Mouse (Mus musculus): Measurements from ENCODE around the gene Adipor2.
"Not testable (repeated sequence)": the region's sequence is repeated elsewhere in the genome, so short reads cannot be mapped to it uniquely, and the experiment has no call there.

The Adipor2 gene

GRCm38 (mm10) chr6:119388650-119389012, 28.9 kb downstream of the Adipor2 start:
- DNase-seq, result peak; percentile 95

DNA sequence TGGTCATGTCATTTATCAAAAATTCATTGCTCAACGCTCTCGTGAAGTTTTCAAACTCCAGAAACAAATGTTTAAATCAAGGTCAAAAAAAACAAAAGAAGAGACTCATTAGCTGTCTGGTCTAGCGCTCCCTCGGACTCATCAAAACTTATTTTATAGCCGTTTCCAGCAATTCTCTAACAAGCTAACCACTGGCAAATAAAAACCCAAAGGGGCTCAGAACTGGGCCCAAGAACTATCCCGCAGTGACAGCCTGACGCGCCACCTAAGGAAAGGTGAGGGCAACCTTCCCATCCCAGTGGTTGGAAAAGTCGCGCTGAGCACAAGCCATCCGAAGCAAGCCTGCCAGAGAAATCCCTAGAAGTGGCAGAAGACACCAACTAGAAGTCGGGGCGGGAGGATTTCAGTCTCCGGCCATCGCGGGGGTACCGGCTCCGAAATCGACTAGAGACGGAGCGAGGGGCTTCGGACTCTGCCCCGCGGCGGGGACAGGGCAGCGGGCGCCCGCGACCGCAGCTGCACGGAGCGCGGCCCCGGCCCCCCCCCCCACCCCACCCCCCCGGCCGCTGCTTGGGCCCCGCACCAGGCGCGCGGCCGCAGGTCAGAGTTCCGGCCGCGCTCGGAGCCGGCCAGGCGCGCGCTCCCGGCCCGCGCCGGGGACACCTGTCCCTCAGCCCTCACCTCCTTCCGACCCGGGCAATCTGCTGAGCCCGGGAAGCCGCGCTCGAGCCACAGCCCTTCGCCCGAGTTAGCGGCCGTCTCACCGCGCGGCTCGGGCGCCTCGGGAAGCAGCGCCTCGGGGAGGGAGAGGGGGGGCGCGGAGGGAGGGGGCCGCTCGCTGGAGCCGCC, 29.5 kb downstream of the Adipor2 start:
- peak; percentile 36 to 41 for DNase-seq

GRCm38 (mm10) chr6:119386821-119387220, 30.7 kb downstream of the Adipor2 start:
- no peak for DNase-seq

DNA sequence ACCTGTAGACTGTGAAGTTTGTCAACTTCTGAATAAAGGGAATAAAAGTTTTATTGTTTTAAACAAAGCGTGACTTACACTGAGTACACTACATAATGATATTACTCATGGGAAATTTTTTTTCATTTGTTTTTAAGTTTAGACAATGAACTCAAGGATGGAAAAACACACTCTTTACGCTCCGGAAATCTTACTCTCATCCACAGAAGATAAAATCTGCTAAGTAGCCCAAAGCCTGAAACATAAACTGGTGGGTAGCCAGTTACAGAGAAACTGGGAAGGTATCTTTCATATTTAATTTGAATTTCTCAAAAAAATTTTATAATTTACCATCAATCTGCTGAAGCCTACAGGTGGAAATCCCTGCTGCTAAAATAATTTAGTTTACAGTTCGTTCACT, 31.1 kb downstream of the Adipor2 start:
- DNase-seq, result no peak

GRCm38 (mm10) chr6:119385668-119386067, 31.8 kb downstream of the Adipor2 start:
- DNase-seq, result no peak

DNA sequence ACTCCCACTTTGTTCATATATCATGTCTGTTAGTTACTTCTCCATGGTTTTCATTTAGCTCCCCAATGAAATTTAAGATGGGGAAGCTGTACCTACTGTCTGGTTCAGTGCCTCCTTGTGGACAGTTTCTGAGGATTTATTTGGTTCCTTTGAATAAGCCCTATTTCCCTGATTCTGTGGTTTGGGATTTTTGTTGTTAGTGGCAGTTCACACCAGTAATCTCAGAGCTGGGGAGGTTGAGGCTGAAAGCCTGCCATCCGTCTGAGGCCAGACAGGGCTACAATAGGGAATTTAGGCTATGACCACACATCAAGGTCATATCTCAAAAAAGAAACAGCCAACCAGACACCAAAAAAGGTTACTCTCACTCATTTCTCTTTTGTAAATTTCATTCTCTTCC, 38.9 kb downstream of the Adipor2 start:
- no peak for DNase-seq

DNA sequence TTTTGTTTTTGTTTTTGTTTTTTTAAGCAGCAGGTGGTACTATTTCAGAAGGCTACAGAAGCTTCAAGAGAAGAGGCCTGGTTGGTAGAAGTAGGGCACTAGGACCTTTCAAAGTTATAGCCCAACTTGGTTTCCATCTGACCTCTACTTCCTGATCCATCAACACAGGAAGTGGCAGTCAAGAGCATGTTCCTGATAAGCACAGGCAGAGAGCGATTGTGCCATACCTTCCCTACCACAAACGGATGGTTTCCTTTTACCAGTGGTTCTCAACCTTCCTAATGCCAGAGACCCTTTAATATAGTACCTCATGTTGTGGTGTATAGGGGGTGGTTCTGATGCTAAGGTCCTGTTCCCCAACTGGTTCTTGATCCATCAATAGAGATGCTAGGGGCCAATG, 39.9 kb downstream of the Adipor2 start:
- DNase-seq, result no peak

DNA sequence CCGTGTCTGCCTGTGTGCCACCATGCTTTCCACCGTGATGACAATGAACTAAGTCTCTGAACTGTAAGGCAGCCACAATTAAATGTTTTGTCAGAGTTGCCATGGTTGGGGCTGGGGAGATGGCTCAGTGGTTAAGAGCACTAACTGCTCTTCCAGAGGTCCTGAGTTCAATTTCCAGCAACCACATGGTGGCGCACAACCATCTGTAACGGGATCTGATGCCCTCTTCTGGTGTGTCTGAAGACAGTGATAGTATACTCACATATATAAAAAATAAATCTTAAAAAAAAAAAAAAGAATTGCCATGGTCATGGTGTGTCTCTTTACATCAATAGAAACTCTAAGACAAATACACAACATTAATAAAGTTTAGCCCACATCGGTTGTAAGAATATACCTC, 42.5 kb downstream of the Adipor2 start:
- DNase-seq, result no peak

DNA sequence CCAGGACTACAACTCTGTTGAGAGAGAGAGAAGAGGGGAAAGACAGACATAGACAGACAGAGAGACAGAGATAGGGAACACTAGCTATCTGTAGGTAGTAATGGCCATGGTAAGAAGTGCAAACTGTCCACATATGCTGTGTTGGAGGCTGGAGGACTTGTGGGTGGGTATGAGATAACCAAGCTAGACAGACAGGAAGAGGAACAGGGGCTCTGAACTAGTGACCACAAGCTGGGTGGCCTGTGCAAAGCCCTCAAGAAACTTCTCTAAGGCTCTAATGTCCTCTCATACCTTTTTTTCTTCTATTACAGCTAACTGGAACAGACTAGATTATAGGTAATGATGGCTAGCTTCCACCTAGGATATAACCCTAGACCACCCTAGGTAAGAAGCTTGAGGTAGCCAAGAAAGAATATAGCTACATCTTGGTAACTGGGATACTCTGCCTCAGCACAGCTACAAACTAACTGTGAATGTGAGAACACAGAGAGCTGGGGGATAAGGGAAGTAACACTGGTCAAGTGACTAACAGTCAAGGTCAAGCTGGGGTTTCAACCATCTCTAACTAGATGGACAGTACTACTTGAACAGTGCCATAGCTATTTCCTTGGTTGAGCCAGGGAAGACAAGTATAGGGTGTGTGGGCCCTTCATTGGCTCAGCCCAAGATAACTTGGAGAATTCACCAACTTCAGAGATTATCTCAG, 44.4 kb downstream of the Adipor2 start:
- no peak for DNase-seq

- no peak for DNase-seq
These were observed 45.3 kb downstream of the Adipor2 start for GRCm38 (mm10) chr6:119372237-119372636.

- no peak for DNase-seq
These were observed 45.9 kb downstream of the Adipor2 start for GRCm38 (mm10) chr6:119371624-119372023.

DNA sequence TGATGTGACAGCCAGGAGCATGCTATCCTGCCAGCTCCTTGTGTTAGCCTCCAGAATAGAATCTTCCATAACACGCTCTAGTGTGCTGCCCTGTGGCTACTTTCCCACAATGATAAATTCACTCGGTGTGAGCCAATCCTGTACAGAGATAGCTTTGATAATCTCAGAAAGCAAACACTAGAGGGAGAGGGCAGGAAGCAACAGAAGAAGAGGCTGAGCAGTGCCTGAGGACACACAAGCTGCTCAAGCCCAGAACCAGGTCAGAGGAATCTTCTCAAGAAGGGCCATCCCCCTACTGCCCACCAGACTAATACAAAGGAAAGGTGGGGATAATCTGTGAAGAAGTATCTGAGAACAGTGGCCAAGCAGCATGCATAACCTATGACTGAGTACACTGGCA, 50.1 kb downstream of the Adipor2 start:
- DNase-seq, result no peak

DNA sequence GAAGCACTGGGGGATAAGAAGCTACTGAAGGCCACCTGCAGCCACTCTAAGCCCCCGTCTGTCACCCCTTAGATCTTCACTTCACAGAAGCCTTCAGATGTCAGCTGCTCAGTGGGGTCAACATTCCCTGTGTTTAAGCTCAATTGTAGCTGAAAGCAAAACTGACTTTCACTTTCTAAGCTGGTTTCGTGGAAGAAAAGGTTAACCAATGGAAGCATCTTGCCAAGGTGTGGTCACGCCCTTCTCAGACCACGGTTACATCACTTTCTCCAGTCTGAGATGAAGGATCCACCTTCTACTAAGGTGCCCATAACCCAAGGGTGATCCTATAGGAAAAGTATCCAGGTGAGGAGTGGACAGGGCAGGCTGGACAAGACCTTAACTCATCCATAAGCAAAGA, 50.7 kb downstream of the Adipor2 start:
- DNase-seq, result not testable (repeated sequence)

DNA sequence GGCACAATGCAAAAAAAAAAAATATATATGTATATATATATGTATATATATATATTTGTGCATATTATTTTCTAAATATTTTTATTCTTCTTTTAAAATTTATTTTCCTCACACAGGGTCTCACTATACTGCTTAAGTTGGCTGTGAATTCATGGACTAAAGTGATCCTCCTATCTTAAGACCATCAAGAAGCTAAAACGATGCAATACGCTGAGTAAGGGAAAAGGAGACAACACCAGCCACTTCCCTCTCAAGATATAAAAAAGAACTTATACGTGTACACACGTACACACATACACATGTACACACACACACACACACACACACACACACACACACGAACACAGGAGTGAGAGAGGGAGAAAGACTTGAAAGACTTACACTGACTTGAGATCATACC, 53.9 kb downstream of the Adipor2 start:
- no peak for DNase-seq

DNA sequence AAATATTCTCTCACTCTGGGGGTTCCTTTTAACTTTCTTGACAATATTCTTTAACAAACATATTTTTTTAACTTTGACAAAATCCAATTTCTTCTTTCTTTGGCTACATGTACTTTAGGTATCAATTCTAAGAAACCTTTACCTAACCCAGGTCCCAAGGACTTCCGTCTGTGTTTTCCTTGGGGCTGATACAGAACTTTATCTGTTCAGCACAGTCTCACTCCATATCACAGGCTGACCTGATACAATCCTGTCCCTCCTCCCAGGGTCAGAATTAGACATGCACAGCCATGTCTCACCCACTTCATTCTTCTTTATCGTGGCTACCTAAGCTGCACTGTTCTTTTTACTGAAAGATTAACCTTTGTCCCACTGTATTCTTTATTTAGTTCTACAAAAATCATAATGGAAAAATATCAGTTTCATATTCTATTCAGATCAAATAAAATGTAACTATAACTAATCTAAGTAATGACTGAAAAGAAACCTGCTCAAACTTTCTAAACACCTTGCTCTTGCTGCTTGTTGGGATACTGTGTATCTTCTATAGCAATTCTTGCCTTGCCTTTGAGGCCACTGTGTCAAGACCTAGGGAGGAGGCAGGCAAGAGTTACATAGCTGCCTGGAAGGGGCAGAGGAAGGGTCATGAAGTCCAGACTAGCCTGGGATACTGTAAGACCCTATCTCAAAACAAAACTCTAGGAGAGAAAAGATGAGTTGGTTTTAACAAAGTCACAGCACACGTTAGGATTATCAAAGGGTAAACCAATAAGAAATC, 56.4 kb downstream of the Adipor2 start:
- no peak for DNase-seq

DNA sequence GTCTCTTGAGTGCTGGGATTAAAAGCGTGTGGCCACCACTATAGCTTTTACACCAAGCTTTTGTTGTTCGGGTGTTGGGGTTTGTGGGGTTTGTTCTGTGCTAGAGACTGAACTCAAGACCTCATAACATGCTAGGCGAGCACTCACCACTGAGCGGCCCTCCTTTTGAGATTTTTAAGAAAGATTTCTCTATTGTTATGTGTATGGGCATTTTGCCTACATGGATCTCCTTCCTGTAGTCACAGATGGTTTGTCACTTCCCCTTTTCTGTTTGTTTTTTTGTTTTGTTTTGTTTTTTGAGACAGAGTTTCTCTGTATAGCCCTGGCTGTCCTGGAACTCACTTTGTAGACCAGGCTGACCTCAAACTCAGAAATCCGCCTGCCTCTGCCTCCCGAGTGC, 57.3 kb downstream of the Adipor2 start:
- DNase-seq, result not testable (repeated sequence)

- DNase-seq, result no peak
These were observed 59.4 kb downstream of the Adipor2 start for GRCm38 (mm10) chr6:119358020-119358571.

GRCm38 (mm10) chr6:119352501-119352900, 65.0 kb downstream of the Adipor2 start:
- no peak for DNase-seq

DNA sequence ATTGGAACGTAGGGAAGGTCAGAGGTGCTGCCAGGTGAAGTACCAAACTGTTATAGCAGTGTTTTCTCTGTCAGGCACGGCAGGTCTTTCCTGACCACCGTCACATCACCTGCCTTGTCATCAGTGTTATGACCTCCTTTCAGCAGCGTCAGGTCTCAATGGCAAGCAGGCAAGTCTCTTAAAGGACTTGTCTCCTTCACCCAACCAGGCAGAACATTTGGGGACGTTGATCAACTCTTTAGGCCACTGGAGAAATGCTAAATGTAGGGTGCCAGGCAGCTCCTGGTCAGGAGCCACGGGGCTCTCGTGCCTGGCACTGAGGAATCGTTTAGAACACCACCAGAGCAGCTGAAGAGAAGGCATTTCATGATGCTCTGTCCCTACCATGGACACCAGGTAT, 65.8 kb downstream of the Adipor2 start:
- DNase-seq, result no peak

DNA sequence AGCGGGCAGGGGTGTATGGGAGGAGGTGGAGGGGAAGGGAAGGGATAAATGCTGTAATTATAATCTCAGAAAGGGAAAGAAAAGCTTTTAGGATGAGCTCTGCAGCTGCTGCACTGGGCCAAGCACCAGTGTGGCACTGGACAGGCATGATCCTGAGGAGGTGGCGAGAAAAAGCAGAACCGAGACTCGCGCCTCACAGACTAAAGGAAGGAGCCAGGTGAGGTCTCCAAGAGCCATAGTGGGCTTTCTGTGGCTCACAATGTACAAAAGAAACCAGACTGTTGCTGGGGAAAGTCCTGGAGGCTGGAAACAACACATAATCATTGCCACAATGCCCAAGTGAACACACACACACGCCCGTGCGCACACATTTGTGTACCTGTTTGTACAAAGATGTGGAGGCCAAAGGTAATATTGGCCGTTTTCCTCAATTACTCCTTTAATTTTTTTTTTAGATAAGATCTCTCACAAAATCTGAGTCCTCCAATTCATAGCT, 66.8 kb downstream of the Adipor2 start:
- DNase-seq, result no peak

GRCm38 (mm10) chr6:119348234-119348633, 69.3 kb downstream of the Adipor2 start:
- peak; percentile 86 to 90 for DNase-seq

- DNase-seq, result no peak
These were observed 69.7 kb downstream of the Adipor2 start for GRCm38 (mm10) chr6:119347813-119348212.

- DNase-seq, result peak; percentile 46 to 48
These were observed 71.2 kb downstream of the Adipor2 start for GRCm38 (mm10) chr6:119346257-119346656.
